Mouse (Mus musculus) stomach, postnatal 0 days (tissue): ENCODE results near the gene Wrap53. TPM values are rescaled to one million over a fixed set of nuclear protein-coding genes. Genes with fewer than 3 reads are reported as not detected.

Experiments used
- ATAC-seq: fragments of 200-750 bp; cut with Nextera tagmentation; 2 replicates; pipeline ENCODE4 v1.8.0; 2017; ENCODE audit not compliant: low FRiP score, low TSS enrichment
- DNase-seq: peaks from one replicate; pipeline ENCODE4 v3.0.0-alpha.2; 2016; ENCODE audit warnings: low spot score
- H3K27ac ChIP-seq: fragments of 300-500 bp; sonication (generic); replicated peaks from 2 replicates; pipeline ENCODE4 v1.5.1; 2014; ENCODE audit warnings: mild to moderate bottlenecking, control low read depth
- H3K27me3 ChIP-seq: fragments of 300-500 bp; sonication (generic); 2 replicates; pipeline ENCODE4 v1.6.1; 2014; ENCODE audit warnings: low read length; ENCODE audit not compliant: control insufficient read depth, insufficient read depth
- H3K36me3 ChIP-seq: fragments of 300-500 bp; sonication (generic); 2 replicates; pipeline ENCODE4 v1.6.1; 2014; ENCODE audit warnings: low read length, mixed read lengths; ENCODE audit not compliant: control insufficient read depth, insufficient read depth
- H3K4me1 ChIP-seq: fragments of 300-500 bp; sonication (generic); replicated peaks from 2 replicates; pipeline ENCODE4 v1.6.1; 2014; ENCODE audit warnings: antibody characterized with exemption; ENCODE audit not compliant: control insufficient read depth, insufficient read depth
- H3K4me2 ChIP-seq: fragments of 300-500 bp; sonication (generic); replicated peaks from 2 replicates; pipeline ENCODE4 v1.6.1; 2014; ENCODE audit warnings: low read depth, mild to moderate bottlenecking, control low read depth, moderate library complexity
- H3K4me3 ChIP-seq: fragments of 300-500 bp; sonication (generic); 2 replicates; pipeline ENCODE4 v1.5.1; 2014; ENCODE audit warnings: low read depth, low read length, control low read depth
- H3K9ac ChIP-seq: fragments of 300-500 bp; sonication (generic); 2 replicates; pipeline ENCODE4 v1.6.1; 2014; ENCODE audit warnings: mild to moderate bottlenecking, low read length, control low read depth, mixed read lengths
- H3K9me3 ChIP-seq: fragments of 300-500 bp; sonication (generic); 2 replicates; pipeline ENCODE4 v1.6.1; 2016; ENCODE audit warnings: low read length; ENCODE audit not compliant: control insufficient read depth
- CTCF ChIP-seq: IDR thresholded peaks from 2 replicates; pipeline ENCODE4 v1.5.1; 2016; ENCODE audit warnings: antibody characterized with exemption, low read depth, mild to moderate bottlenecking, moderate library complexity
- EP300 ChIP-seq: optimal IDR thresholded peaks from 2 replicates; pipeline ENCODE3; 2016; ENCODE audit warnings: antibody characterized with exemption
- WGBS: fragments of 180-500 bp; shearing (Covaris S2); extraction: QIAGEN DNeasy Blood & Tissue Kit; methylation state at CpG from one replicate; pipeline ENCODE4 v1.1.7; 2014; 5-methylcytosine and 5-hydroxymethylcytosine counted together
- polyA plus RNA-seq: library from polyadenylated mRNA; unstranded; fragments of >200 nt; fragmentation: Nextera tagmentation; extraction: Ambion mirVana; gene quantifications from 2 replicates; pipeline ENCODE4 v1.2.1, GENCODE M21; 2015

Gene Wrap53
- polyA plus RNA-seq, 1 experiment from 2014 or later: 9.0 TPM

DNA sequence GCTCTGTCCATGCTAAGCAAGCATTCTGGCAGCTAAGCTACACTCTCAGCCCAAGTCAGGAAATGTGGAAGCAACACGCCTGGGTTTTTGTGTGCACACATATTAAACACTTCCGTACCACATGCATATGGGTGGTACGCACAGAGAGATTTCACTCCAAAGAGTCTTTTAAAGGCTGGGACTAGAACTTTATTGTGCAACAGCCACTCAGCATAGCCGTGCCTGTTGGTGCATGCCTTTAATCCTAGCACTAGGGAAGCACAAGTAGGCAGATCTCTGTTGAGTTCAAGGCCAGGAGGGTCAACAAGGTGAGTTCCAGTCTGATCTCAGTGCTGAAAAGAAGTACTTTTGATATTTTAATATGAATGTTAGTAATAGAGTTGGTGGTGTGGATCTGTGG is 56.4 kb downstream of the Wrap53 start:
- no peaks in the 10 kb centered on the region for H3K27me3 ChIP-seq
- H3K9ac ChIP-seq: no peak overlapping the region
- no peak overlapping the region for H3K4me2 ChIP-seq
- no peaks in the 10 kb centered on the region for H3K4me1 ChIP-seq
- DNase-seq (no peak), ATAC-seq (no peak)
- H3K4me3 ChIP-seq: no peak overlapping the region
- WGBS: 79% methylated on average over 4 of the region's 4 CpGs
- no peak for TF ChIP-seq CTCF
- TF ChIP-seq EP300: no peak
- no peaks in the 10 kb centered on the region for H3K9me3 ChIP-seq
- no peak overlapping the region for H3K27ac ChIP-seq
- no peaks in the 10 kb centered on the region for H3K36me3 ChIP-seq

DNA sequence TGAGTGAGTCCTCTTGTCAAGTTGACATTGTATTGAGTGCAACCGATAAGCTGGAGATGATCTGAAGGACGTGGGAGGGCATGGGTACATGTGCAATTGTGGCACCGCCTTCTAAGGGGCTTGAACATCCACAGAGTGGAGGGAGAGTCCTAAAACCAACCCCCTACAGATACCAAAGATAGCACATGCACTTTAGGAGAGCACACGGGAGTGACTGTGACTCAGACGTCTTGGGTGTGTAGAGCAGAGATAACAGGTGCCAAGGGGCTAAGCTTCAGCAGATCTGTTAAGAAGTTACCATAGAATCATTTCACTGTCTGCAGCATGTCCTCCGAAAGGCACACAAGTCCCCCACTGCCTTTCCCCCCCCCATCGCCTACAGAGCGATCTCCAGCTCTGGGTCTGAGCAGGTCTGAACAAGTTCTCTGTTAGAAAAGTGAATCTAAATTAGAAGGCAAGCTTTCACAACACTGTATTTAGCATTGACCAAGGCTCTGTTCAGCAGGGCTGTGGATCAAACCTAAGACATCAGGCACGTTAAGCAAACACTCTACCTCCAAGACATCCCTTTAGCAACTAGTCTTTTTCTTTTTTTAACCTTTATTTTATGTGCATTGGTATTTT is 58.4 kb downstream of the Wrap53 start:
- Histone ChIP-seq H3K27me3 (no peaks in the 10 kb centered on the region), H3K36me3 (no peaks in the 10 kb centered on the region), H3K27ac (no peak overlapping the region), H3K9ac (no peak overlapping the region), H3K4me3 (no peak overlapping the region), H3K4me1 (no peaks in the 10 kb centered on the region), H3K9me3 (no peaks in the 10 kb centered on the region), H3K4me2 (no peak overlapping the region)
- TF ChIP-seq EP300 (no peak), CTCF (no peak)
- ATAC-seq (no peak), DNase-seq (no peak)
- 66% methylated on average over 9 of the region's 9 CpGs for WGBS

DNA sequence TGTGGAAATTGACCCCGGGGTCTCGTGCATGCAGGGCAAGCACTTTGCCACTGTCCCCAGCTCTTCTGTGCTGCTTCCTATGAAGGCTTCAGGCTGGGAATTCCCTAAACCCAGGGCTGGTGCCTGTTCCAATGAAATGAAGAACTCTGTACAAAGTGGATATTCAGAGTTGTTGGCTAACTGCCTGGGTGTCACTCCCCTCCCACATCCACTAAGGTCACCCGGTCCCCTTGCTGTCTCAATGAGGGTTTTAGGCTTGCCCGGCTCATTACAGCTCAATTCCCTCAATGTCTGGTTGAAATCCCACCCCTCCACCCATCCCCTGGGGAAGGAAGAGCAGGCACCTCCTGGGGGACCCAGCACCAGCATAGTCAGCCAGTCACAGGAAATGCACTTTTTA is 60.1 kb downstream of the Wrap53 start:
- DNase-seq: no peak
- no peak overlapping the region for H3K4me2 ChIP-seq
- no peak overlapping the region for H3K9ac ChIP-seq
- no peak for ATAC-seq
- H3K9me3 ChIP-seq: no peaks in the 10 kb centered on the region
- H3K36me3 ChIP-seq: no peaks in the 10 kb centered on the region
- no peak for TF ChIP-seq CTCF
- TF ChIP-seq EP300: no peak
- no peaks in the 10 kb centered on the region for H3K4me1 ChIP-seq
- 67% methylated on average over 4 of the region's 4 CpGs for WGBS
- no peak overlapping the region for H3K4me3 ChIP-seq
- no peak overlapping the region for H3K27ac ChIP-seq
- H3K27me3 ChIP-seq: no peaks in the 10 kb centered on the region

DNA sequence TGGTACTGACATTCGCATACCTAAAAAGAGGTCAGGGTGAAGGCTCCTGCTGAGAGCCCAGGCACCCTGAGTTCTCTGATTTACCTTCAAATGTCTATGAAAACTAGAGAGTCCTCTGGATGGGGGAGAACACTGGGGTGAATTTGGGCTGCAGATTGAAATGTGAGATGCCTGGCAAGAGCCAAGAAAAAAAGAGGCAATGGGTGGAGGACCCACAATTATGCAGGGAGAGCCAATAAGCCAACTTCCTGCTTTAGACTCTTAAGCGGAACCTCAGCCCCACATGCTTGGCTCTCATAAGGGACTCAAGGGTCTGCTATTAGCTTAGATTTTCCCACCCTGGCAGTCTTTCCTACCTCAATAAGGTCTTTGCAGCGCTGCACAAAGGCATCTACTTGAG is 63.4 kb downstream of the Wrap53 start:
- Histone ChIP-seq H3K27me3 (no peaks in the 10 kb centered on the region), H3K9me3 (no peaks in the 10 kb centered on the region), H3K9ac (no peak overlapping the region), H3K27ac (no peak overlapping the region), H3K36me3 (no peaks in the 10 kb centered on the region), H3K4me1 (no peaks in the 10 kb centered on the region), H3K4me3 (no peak overlapping the region), H3K4me2 (no peak overlapping the region)
- ATAC-seq: no peak
- TF ChIP-seq CTCF (no peak), EP300 (no peak)
- 45% methylated on average over 3 of the region's 3 CpGs for whole genome bisulfite sequencing
- no peak for DNase-seq

DNA sequence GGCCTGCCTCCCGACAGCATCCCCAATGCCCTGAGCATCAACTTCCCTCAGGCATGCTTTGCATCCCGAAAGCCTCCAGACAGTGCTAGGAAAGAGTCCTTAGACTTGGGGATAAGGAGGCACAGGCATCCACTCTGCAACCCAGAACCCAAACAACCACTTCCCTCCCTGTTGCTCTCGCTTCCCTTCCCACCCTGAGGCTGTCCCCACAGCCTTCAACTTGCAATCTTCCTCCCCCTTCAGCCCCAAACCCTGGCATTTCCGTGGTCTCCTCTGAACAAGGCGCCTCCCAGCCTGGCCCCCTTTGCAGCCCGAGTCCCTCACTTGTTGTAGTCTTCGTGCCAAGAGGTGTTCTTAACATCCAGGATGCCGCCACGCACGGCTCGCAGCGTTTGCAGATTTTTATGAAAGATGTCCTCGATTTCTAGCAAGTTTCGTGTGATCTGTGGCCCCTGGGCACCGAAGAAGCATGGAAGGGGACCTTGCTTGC is 63.9 kb downstream of the Wrap53 start:
- DNase-seq (no peak), ATAC-seq (no peak)
- H3K4me2 ChIP-seq: no peak overlapping the region
- no peak overlapping the region for H3K9ac ChIP-seq
- no peaks in the 10 kb centered on the region for H3K9me3 ChIP-seq
- H3K36me3 ChIP-seq: no peaks in the 10 kb centered on the region
- H3K4me3 ChIP-seq: no peak overlapping the region
- H3K4me1 ChIP-seq: no peaks in the 10 kb centered on the region
- TF ChIP-seq EP300: no peak
- TF ChIP-seq CTCF: no peak
- WGBS: 53% methylated on average over 15 of the region's 15 CpGs
- H3K27me3 ChIP-seq: no peaks in the 10 kb centered on the region
- H3K27ac ChIP-seq: no peak overlapping the region

DNA sequence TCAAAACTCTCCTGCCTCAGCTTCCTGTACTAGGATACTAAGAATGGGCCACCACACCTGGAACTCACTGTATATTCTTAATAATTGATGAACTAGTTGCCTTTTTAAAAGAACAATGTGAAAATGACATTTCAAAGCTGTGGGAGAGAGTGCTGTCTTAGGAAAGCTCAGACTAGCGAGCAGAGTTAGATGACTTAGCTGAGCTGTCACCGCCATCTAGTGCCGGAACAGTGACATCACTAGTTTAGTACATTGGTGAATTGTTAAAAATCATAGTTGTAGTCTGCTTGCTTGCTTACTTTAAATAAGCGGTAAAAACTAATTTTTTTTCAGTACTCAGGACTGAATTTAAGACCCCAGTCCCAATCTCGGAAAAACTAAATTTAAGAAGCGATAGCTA is 66.2 kb downstream of the Wrap53 start:
- ATAC-seq (peak; percentile 62; the same call in 1 of the 2 replicates), DNase-seq (peak; percentile 65)
- Histone ChIP-seq H3K9me3 (no peaks in the 10 kb centered on the region), H3K27me3 (no peaks in the 10 kb centered on the region), H3K36me3 (no peaks in the 10 kb centered on the region), H3K4me1 (no peaks in the 10 kb centered on the region), H3K9ac (no peak overlapping the region), H3K4me2 (no peak overlapping the region), H3K4me3 (no peak overlapping the region), H3K27ac (no peak overlapping the region)
- WGBS: 8% methylated on average over 6 of the region's 6 CpGs
- no peak for TF ChIP-seq EP300
- peak; percentile 92 for TF ChIP-seq CTCF

Other genes with a start within 250 kb of the Wrap53 start
- 46.2 and 49.4 TPM in 2 replicates for gene Rnf227, start 239.8 kb downstream of the Wrap53 start, polyA plus RNA-seq
- gene Chd3, start 210.8 kb downstream of the Wrap53 start, polyA plus RNA-seq: 18.4 and 18.9 TPM in 2 replicates
- 153 and 170 TPM in 2 replicates for gene Naa38, start 184.8 kb downstream of the Wrap53 start, polyA plus RNA-seq
- 9.1 and 9.5 TPM in 2 replicates for gene Cyb5d1, start 184.6 kb downstream of the Wrap53 start, polyA plus RNA-seq
- gene Tmem88, start 182.0 kb downstream of the Wrap53 start, polyA plus RNA-seq: 14.9 and 17.8 TPM in 2 replicates
- 12.9 and 13.1 TPM in 2 replicates for gene Kdm6b, start 166.6 kb downstream of the Wrap53 start, polyA plus RNA-seq
- 0.38 and 0.39 TPM in 2 replicates for gene Dnah2, start 31.1 kb downstream of the Wrap53 start, polyA plus RNA-seq
- gene Efnb3, start 20.1 kb downstream of the Wrap53 start, polyA plus RNA-seq: 3.9 and 4.4 TPM in 2 replicates
- 45.0 and 51.4 TPM in 2 replicates for gene Trp53, start 104 bp upstream of the Wrap53 start, polyA plus RNA-seq
- 5.3 and 7.2 TPM in 2 replicates for gene Atp1b2, start 25.7 kb upstream of the Wrap53 start, polyA plus RNA-seq
- not detected in 2 replicates for gene Shbg, start 37.6 kb upstream of the Wrap53 start, polyA plus RNA-seq
- gene Sat2, start 41.8 kb upstream of the Wrap53 start, polyA plus RNA-seq: 14.4 and 15.5 TPM in 2 replicates
- 10.8 and 11.6 TPM in 2 replicates for gene Fxr2, start 52.7 kb upstream of the Wrap53 start, polyA plus RNA-seq
- 7.7 and 7.9 TPM in 2 replicates for gene Sox15, start 75.1 kb upstream of the Wrap53 start, polyA plus RNA-seq
- 69.1 and 72.6 TPM in 2 replicates for gene Mpdu1, start 82.4 kb upstream of the Wrap53 start, polyA plus RNA-seq
- gene Cd68, start 85.9 kb upstream of the Wrap53 start, polyA plus RNA-seq: 16.7 and 17.9 TPM in 2 replicates
- gene Eif4a1, start 92.2 kb upstream of the Wrap53 start, polyA plus RNA-seq: 339 and 351 TPM in 2 replicates
- 30.5 and 32.4 TPM in 2 replicates for gene Senp3, start 101.8 kb upstream of the Wrap53 start, polyA plus RNA-seq
- 0.50 and 0.75 TPM in 2 replicates for gene Tnfsf13, start 105.5 kb upstream of the Wrap53 start, polyA plus RNA-seq
- 6.9 and 9.7 TPM in 2 replicates for gene Tnfsf12, start 115.6 kb upstream of the Wrap53 start, polyA plus RNA-seq
- gene Tnfsfm13, start 115.8 kb upstream of the Wrap53 start, polyA plus RNA-seq: 4.1 and 4.2 TPM in 2 replicates
- gene Polr2a, start 178.4 kb upstream of the Wrap53 start, polyA plus RNA-seq: 7.9 and 9.0 TPM in 2 replicates
- 0.11 TPM in 1 of 2 replicates, not detected in the other for gene Slc35g3, start 181.7 kb upstream of the Wrap53 start, polyA plus RNA-seq
- 2.6 and 2.7 TPM in 2 replicates for gene Zbtb4, start 185.7 kb upstream of the Wrap53 start, polyA plus RNA-seq
- gene Chrnb1, start 215.7 kb upstream of the Wrap53 start, polyA plus RNA-seq: 4.3 and 5.0 TPM in 2 replicates
- gene Fgf11, start 221.6 kb upstream of the Wrap53 start, polyA plus RNA-seq: 0.67 and 0.90 TPM in 2 replicates
- gene Tmem102, start 225.4 kb upstream of the Wrap53 start, polyA plus RNA-seq: 28.4 and 34.4 TPM in 2 replicates
- gene Gm39566, start 235.0 kb upstream of the Wrap53 start, polyA plus RNA-seq: not detected in 2 replicates
- not detected in 2 replicates for gene Spem2, start 238.2 kb upstream of the Wrap53 start, polyA plus RNA-seq
- gene Spem1, start 241.9 kb upstream of the Wrap53 start, polyA plus RNA-seq: not detected in 2 replicates